Mouse (Mus musculus) kidney, embryonic 14.5 days (tissue): ENCODE results near the gene Cacna2d3. TPM values are rescaled to one million over a fixed set of nuclear protein-coding genes. Genes with fewer than 3 reads are reported as not detected.
A peak's percentile ranks its signal among the peaks of the same experiment; 100 is the strongest.

Source experiments
- ATAC-seq: fragments of 200-750 bp; cut with Nextera tagmentation; 2 replicates; pipeline ENCODE4 v1.8.0; 2017; ENCODE audit warnings: moderate number of reproducible peaks, mild to moderate bottlenecking, moderate TSS enrichment, moderate library complexity; ENCODE audit not compliant: low FRiP score, low TSS enrichment
- H3K27ac ChIP-seq: fragments of 300-500 bp; sonication (generic); 2 replicates; pipeline ENCODE4 v1.5.1; 2014; ENCODE audit warnings: low read depth, mild to moderate bottlenecking, low read length, moderate library complexity, mixed read lengths
- H3K27me3 ChIP-seq: fragments of 300-500 bp; sonication (generic); 2 replicates; pipeline ENCODE4 v1.6.1; 2014; ENCODE audit warnings: mild to moderate bottlenecking, low read length; ENCODE audit not compliant: control insufficient read depth, insufficient read depth
- H3K36me3 ChIP-seq: fragments of 300-500 bp; sonication (generic); 2 replicates; pipeline ENCODE4 v1.6.1; 2014; ENCODE audit warnings: low read length, mixed read lengths; ENCODE audit not compliant: control insufficient read depth, insufficient read depth
- H3K4me1 ChIP-seq: fragments of 300-500 bp; sonication (generic); 2 replicates; pipeline ENCODE4 v1.6.1; 2014; ENCODE audit warnings: low read length, mixed read lengths; ENCODE audit not compliant: control insufficient read depth, insufficient read depth
- H3K4me2 ChIP-seq: fragments of 300-500 bp; sonication (generic); replicated peaks from 2 replicates; pipeline ENCODE4 v1.6.1; 2014; ENCODE audit warnings: low read depth, mild to moderate bottlenecking, low read length
- H3K4me3 ChIP-seq: fragments of 300-500 bp; sonication (generic); 2 replicates; pipeline ENCODE4 v1.5.1; 2014; ENCODE audit warnings: mild to moderate bottlenecking, low read length
- H3K9ac ChIP-seq: fragments of 300-500 bp; sonication (generic); 2 replicates; pipeline ENCODE4 v1.6.1; 2014; ENCODE audit warnings: low read depth, mild to moderate bottlenecking, low read length, moderate library complexity
- H3K9me3 ChIP-seq: fragments of 300-500 bp; sonication (generic); 2 replicates; pipeline ENCODE4 v1.6.1; 2016; ENCODE audit warnings: low read length; ENCODE audit not compliant: control insufficient read depth
- whole genome bisulfite sequencing: fragments of 180-500 bp; shearing (Covaris S2); extraction: QIAGEN DNeasy Blood & Tissue Kit; methylation state at CpG from one replicate; pipeline ENCODE4 v1.1.7; 2014; 5-methylcytosine and 5-hydroxymethylcytosine counted together
- polyA plus RNA-seq: library from polyadenylated mRNA; unstranded; fragments of >200 nt; fragmentation: Nextera tagmentation; extraction: Ambion mirVana; gene quantifications from 2 replicates; pipeline ENCODE4 v1.2.1, GENCODE M21; 2014

Gene Cacna2d3
- polyA plus RNA-seq, 1 experiment from 2014 or later = 3.9 TPM

DNA sequence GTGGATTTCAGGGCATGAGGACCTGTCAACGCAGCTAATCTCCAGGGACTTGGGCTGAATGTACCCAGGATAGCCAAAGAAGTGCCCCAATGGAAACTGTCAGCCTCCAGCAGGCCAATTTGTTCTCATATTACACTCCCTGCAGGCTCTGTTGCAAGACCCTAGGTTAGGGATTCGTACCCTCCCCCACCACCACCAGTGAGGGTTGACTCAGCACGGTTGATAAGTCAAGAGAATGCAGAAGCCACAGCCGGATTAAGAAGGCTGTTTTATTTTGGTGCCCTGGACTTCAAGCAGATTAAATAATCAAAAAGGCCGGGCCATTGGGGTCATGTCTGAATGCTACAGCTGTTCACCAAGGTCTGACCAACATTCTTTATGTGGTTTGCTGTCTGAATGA, 703.8 kb downstream of the Cacna2d3 start, which contains the start of gene Lrtm1:
TSS of gene Lrtm1 (plus strand) at position 326 of the 400 bp plus-strand sequence.
- WGBS = 15% methylated on average over 5 of the region's 5 CpGs
- H3K4me3 ChIP-seq = no peak within 1 kb of the TSS
- H3K9ac ChIP-seq = no peak within 1 kb of the TSS
- no peaks in the 10 kb centered on the region for H3K27me3 ChIP-seq
- H3K4me1 ChIP-seq = 0 out of 2 replicates have a peak, but pooled peaks cover 8% of the 10 kb centered on the region
- H3K27ac ChIP-seq = no peak within 1 kb of the TSS
- peak; percentile 76 for ATAC-seq
- no peak within 1 kb of the TSS for H3K4me2 ChIP-seq
- H3K9me3 ChIP-seq = no peaks in the 10 kb centered on the region
- no peaks in the 10 kb centered on the region for H3K36me3 ChIP-seq

DNA sequence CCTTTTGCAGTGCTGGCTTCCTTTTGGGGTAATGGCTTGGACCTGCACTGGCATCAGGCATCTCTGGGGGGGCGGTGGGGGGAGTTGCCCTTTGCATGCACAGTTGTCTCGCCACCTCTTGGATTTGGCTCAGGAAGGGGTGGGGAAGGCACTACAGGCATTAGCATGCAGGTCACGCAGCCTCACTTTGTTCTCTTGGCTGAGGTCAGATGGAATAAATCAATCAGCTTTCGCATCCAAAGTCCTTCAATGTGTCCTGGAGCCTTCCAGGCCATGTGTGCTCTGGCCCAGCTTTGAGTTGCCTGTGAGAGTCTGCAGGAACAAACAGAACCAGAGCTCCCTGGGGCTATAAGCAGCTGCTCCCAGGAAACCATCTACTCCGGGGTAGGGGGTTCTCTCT, 705.8 kb downstream of the Cacna2d3 start:
- Histone ChIP-seq H3K4me2 (no peak overlapping the region), H3K27me3 (no peaks in the 10 kb centered on the region), H3K4me3 (no peak overlapping the region), H3K9ac (no peak overlapping the region), H3K27ac (no peak overlapping the region), H3K9me3 (no peaks in the 10 kb centered on the region), H3K36me3 (no peaks in the 10 kb centered on the region), H3K4me1 (0 out of 2 replicates have a peak, but pooled peaks cover 8% of the 10 kb centered on the region)
- 34% methylated on average over 5 of the region's 5 CpGs for WGBS
- no peak for ATAC-seq

DNA sequence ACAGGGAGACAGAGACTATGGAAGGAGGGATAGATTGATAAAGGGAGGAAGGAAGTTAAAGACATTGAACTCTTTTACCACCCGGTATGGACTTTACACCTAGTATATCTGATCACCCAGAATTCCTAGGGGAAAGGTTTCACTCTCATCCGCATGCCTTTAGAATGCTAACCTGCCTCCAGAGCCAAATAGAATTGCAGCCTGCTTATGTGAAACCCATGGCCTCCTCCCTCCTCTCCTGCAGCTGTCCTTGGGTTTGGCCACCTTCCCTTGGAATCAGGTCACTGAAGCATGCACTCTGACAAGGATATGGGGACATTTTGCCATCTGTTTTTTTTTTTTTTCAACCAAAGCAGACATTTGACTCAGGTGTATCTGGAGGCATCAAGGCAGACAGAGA, 707.0 kb downstream of the Cacna2d3 start:
- H3K4me2 ChIP-seq = no peak overlapping the region
- no peak overlapping the region for H3K4me3 ChIP-seq
- no peaks in the 10 kb centered on the region for H3K36me3 ChIP-seq
- 60% methylated on average over 2 of the region's 2 CpGs for WGBS
- H3K27ac ChIP-seq = no peak overlapping the region
- H3K27me3 ChIP-seq = no peaks in the 10 kb centered on the region
- no peak for ATAC-seq
- H3K9ac ChIP-seq = no peak overlapping the region
- H3K9me3 ChIP-seq = no peaks in the 10 kb centered on the region
- 0 out of 2 replicates have a peak, but pooled peaks cover 8% of the 10 kb centered on the region for H3K4me1 ChIP-seq

DNA sequence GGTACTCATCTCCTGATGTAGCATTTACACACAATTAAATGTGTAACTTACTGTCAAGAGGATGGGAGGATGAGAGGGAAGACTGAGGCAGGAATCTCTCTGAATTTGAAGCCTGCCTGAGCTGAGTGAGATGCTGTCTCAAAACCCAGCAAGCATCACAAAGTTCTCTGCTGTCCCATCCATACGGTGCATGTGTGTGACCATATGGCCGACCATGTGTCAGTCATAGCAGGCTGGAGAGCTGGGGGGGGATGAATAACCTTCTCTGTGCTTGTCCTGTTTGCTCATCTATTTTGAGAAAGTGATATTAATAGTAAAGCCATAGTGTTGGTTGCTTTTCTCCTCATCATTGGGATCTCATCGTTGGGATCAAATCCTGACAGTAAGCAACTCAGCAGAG, 708.5 kb downstream of the Cacna2d3 start:
- H3K4me2 ChIP-seq = no peak overlapping the region
- 89% methylated on average over 3 of the region's 3 CpGs for WGBS
- H3K4me1 ChIP-seq = 0 out of 2 replicates have a peak, but pooled peaks cover 7% of the 10 kb centered on the region
- H3K4me3 ChIP-seq = no peak overlapping the region
- no peaks in the 10 kb centered on the region for H3K9me3 ChIP-seq
- H3K9ac ChIP-seq = no peak overlapping the region
- H3K27ac ChIP-seq = no peak overlapping the region
- no peak for ATAC-seq
- H3K36me3 ChIP-seq = no peaks in the 10 kb centered on the region
- no peaks in the 10 kb centered on the region for H3K27me3 ChIP-seq

DNA sequence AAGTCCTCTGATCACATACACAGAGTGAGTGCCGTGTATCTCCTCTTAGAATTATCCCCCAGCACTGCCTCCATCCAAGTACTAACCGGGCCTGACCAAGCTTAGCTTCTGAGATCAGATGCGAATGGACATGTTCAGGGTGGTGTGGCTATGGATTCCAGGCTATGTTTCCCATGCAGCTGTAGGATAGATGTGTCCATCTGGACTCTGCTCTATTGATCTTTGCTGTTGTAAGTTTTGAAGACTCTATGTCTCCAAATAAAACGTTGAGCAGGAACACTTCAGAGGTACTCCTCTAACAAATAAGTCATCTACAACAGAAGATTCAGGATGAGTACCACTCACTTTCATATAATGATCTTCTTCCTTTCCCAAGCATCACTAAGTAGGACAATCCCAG, 712.0 kb downstream of the Cacna2d3 start:
- Histone ChIP-seq H3K4me2 (no peak overlapping the region), H3K9me3 (no peaks in the 10 kb centered on the region), H3K27ac (no peak overlapping the region), H3K27me3 (no peaks in the 10 kb centered on the region), H3K4me1 (no peaks in the 10 kb centered on the region), H3K36me3 (no peaks in the 10 kb centered on the region), H3K4me3 (no peak overlapping the region), H3K9ac (no peak overlapping the region)
- no peak for ATAC-seq
- WGBS = 89% methylated on average over 4 of the region's 4 CpGs

DNA sequence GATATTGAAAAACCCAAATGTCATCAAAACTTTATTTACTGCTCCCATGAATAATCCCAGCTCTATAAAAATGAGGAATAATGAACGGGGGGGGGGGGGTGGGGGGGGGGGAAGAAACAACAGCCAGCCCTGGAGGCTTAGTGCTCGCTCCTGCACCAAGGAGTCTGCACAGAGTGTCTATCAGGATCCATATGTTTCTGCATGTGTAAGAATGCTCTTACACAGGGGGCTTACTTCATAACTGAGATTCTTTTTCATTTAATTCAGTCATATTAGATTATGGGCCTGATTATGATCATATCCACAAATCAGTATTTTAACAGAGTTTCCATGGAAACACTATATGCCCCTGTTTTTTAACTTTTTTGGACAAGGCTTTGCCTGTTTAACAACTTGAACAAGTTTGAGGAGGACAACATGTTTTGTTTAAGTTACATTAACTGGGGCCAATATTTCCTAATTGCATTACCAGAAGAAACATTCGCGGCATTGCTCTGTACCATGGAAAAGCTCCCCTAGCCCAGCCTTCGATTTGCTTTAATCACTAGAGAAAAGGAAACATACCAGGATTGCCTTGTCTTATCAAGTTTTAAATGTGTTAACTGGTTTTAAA, 716.3 kb downstream of the Cacna2d3 start:
- Histone ChIP-seq H3K27me3 (no peaks in the 10 kb centered on the region), H3K27ac (no peak overlapping the region), H3K36me3 (no peaks in the 10 kb centered on the region), H3K4me3 (no peak overlapping the region), H3K4me1 (no peaks in the 10 kb centered on the region), H3K9ac (no peak overlapping the region), H3K4me2 (no peak overlapping the region), H3K9me3 (no peaks in the 10 kb centered on the region)
- ATAC-seq = no peak
- WGBS = 87% methylated on average over 4 of the region's 5 CpGs

DNA sequence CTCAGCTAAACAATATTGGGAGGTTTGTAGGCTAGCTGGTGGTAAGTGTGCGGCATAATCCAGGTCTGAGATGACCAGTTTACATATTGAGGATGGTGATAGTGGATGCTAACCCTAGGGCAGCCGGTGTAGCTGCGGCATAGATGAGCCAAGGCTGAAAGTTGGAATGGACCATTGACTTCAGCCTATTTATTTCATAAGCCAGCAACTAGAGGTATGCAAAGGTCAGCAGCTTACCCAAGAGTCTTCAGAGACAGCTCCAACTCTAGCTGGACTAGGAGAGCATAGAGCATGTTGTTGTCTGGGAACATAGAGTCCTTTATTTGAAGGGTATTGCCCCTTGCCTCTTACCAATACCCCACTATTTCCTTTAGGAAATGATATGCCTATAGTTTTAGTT, 725.1 kb downstream of the Cacna2d3 start:
- no peaks in the 10 kb centered on the region for H3K36me3 ChIP-seq
- H3K4me3 ChIP-seq = no peak overlapping the region
- no peak overlapping the region for H3K27ac ChIP-seq
- H3K27me3 ChIP-seq = no peaks in the 10 kb centered on the region
- H3K9me3 ChIP-seq = no peaks in the 10 kb centered on the region
- H3K4me1 ChIP-seq = no peaks in the 10 kb centered on the region
- no peak overlapping the region for H3K9ac ChIP-seq
- no peak for ATAC-seq
- H3K4me2 ChIP-seq = no peak overlapping the region
- WGBS = 97% methylated on average over 3 of the region's 3 CpGs

DNA sequence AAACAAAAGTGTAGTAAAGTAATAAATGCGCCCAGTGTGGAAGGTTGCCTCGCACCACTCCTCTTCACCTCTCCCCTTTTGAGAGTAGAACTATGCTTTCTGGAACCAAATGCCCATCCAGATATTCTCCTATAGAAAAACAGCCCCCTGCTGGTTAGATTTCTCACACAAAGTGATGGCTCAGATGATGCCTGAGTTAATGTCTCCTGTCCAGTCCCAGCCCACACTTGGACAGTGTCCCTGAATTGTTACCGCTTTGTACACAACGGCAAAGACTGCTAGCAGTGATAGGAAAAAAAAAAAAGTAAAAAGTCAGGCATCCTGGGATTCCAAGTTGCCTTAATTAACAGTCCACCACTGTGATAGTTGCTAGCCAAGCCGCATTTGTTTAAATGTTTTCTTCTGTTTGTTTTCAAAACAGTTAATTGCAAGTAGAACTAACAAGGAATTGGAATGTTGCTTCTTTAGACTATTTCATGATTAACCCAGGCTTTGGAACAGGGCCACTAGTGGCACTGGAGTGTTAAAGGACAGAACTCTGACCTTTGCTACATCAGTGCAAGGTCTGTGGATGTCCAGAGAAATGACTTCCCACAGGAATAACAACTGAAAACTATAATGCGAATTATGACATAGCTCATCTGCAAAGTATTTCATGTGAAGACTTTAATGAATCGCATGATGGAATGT, 733.3 kb downstream of the Cacna2d3 start:
- H3K4me3 ChIP-seq = no peak overlapping the region
- no peak for ATAC-seq
- H3K9me3 ChIP-seq = no peaks in the 10 kb centered on the region
- no peak overlapping the region for H3K9ac ChIP-seq
- 81% methylated on average over 7 of the region's 7 CpGs for WGBS
- no peaks in the 10 kb centered on the region for H3K36me3 ChIP-seq
- H3K4me1 ChIP-seq = no peaks in the 10 kb centered on the region
- H3K27ac ChIP-seq = no peak overlapping the region
- H3K27me3 ChIP-seq = no peaks in the 10 kb centered on the region
- H3K4me2 ChIP-seq = no peak overlapping the region

DNA sequence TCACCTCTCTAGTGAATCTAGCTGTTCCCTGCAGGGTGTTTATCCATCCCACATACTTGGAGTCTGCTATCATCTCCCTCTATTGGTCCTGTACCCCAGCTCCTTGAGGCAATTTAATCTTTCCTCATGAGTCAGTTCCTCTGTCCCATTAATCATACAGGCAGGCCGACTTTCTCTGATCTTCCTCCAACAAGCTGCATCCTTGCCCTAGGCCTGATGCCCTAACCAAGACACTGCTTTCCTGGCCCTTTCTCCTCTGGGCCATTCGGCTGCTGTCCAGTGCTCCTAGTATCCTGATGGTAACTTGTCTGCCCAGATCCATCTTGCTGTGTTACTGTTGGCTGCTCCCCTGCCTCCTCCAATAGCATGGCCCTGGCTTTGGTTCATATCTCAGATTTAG, 737.4 kb downstream of the Cacna2d3 start:
- WGBS = 57% methylated on average over 2 of the region's 2 CpGs

More for the DNA sequence above, 737.4 kb downstream of the Cacna2d3 start:
- no peak overlapping the region for H3K4me2 ChIP-seq
- ATAC-seq = no peak
- H3K27me3 ChIP-seq = no peaks in the 10 kb centered on the region
- H3K9ac ChIP-seq = no peak overlapping the region
- H3K9me3 ChIP-seq = no peaks in the 10 kb centered on the region
- no peak overlapping the region for H3K27ac ChIP-seq
- no peaks in the 10 kb centered on the region for H3K4me1 ChIP-seq
- no peak overlapping the region for H3K4me3 ChIP-seq
- no peaks in the 10 kb centered on the region for H3K36me3 ChIP-seq
